Mouse (Mus musculus): ENCODE measurements around the gene Josd2. TPM values are rescaled to one million over a fixed set of nuclear protein-coding genes. Genes with fewer than 3 reads are reported as not detected.

The Josd2 gene
- polyA plus RNA-seq, 1 experiment from 2014 or later: 115 TPM

DNA sequence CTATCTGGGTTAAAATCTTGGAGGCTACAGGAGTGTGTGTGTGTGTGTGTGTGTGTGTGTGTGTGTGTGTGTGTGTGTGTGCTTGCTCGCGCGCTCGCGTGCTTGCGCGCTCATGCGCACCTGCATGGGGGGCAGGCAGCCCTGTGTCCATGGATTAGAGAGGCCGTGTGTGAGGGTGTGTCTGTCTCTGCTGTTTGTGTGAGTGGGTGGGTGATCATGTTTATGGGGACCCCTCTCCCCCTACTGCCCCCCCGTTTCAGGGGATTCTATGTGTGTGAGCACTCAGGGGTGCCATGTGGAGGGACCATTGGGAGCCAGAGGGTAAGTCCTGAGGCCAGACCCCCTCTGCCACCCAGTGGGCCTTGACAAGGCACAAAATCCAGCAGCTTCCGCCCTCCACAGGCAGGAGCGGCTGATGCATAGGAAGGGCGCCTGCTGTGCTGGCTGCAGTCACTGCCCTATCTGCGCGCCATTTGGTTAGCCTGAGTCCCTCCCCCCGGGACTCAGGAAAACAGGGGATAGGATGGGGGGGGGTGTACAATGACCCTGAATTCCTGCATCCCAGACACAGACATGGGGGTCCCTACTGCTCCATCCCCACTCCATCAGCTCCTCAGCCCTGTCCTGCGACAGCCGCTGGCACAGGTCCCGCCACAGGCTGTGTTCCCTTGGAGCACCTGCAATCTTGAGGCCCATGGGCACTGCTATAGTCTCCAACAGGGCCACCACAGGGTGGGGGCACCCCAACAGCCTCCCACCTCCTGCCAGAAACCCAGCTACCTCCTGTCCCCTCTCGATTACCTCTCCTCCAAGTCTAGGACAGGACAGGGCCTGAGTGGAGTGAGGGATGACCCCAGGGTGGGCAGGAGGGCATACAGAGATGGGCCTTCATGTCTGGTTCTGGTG, 24.3 kb upstream of the Josd2 start:
- ATAC-seq (ENCODE audit: low read depth): peak; percentile 27; the same call in 1 of the 2 replicates
- Histone ChIP-seq H3K4me1 (replicated peaks; ENCODE audit: control insufficient read depth, insufficient read depth, low read length) (0 out of 2 replicates have a peak, but pooled peaks cover 5% of the 10 kb centered on the region), H3K27me3 (ENCODE audit: control insufficient read depth, insufficient read depth, low read depth, low read length) (peaks cover 66% of the 10 kb centered on the region), H3K27ac (ENCODE audit: low read length) (no peak overlapping the region), H3K36me3 (ENCODE audit: control insufficient read depth, insufficient read depth, low read length) (no peaks in the 10 kb centered on the region), H3K4me2 (ENCODE audit: low read depth, low read length) (peak overlapping the region; percentile 44), H3K9ac (ENCODE audit: low read length) (no peak overlapping the region), H3K9me3 (ENCODE audit: control insufficient read depth, low read length) (no peaks in the 10 kb centered on the region), H3K4me3 (ENCODE audit: low read length) (peak overlapping the region; percentile 40)
- WGBS: 12% methylated on average over 20 of the region's 20 CpGs

DNA sequence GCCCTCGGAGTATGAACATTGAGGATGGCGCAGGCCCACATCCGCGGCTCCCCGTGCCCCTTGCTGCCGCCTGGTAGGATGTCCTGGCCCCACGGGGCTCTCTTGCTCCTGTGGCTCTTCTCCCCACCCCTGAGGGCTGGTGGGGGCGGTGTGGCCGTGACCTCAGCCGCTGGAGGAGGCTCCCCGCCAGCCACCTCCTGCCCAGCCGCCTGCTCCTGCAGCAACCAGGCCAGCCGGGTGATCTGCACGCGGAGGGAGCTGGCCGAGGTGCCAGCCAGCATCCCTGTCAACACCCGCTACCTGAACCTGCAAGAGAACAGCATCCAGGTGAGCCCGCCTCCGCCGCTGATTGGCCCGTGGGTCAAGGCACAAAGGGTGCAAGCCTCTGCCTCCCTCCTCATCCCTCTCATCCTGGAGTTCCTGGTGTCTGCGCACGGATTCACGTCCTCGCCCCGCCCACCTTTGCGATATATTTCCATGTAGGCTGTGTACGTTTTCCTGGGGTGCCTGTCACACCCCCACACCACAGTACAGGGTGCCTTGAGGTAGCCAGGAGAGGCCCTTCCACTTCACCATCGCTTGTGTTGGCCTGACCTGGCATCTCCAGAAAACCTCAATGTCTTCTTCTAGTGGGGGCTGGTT, 22.8 kb upstream of the Josd2 start:
- H3K4me1 ChIP-seq (replicated peaks; ENCODE audit: control insufficient read depth, insufficient read depth, low read length): 0 out of 2 replicates have a peak, but pooled peaks cover 5% of the 10 kb centered on the region
- no peaks in the 10 kb centered on the region for H3K36me3 ChIP-seq (ENCODE audit: control insufficient read depth, insufficient read depth, low read length)
- H3K4me3 ChIP-seq (ENCODE audit: low read length): no peak overlapping the region
- H3K27ac ChIP-seq (ENCODE audit: low read length): no peak overlapping the region
- peaks cover 61% of the 10 kb centered on the region for H3K27me3 ChIP-seq (ENCODE audit: control insufficient read depth, insufficient read depth, low read depth, low read length)
- H3K4me2 ChIP-seq (ENCODE audit: low read depth, low read length): no peak overlapping the region
- 17% methylated on average over 28 of the region's 29 CpGs for WGBS
- ATAC-seq (ENCODE audit: low read depth): no peak
- H3K9ac ChIP-seq (ENCODE audit: low read length): no peak overlapping the region
- H3K9me3 ChIP-seq (ENCODE audit: control insufficient read depth, low read length): no peaks in the 10 kb centered on the region

- Histone ChIP-seq H3K4me3 (ENCODE audit: low read length) (no peak overlapping the region), H3K27me3 (ENCODE audit: control insufficient read depth, insufficient read depth, low read depth, low read length) (peaks cover 56% of the 10 kb centered on the region), H3K4me2 (ENCODE audit: low read depth, low read length) (no peak overlapping the region), H3K36me3 (ENCODE audit: control insufficient read depth, insufficient read depth, low read length) (no peaks in the 10 kb centered on the region), H3K27ac (ENCODE audit: low read length) (no peak overlapping the region), H3K4me1 (replicated peaks; ENCODE audit: control insufficient read depth, insufficient read depth, low read length) (0 out of 2 replicates have a peak, but pooled peaks cover 5% of the 10 kb centered on the region), H3K9me3 (ENCODE audit: control insufficient read depth, low read length) (no peaks in the 10 kb centered on the region), H3K9ac (ENCODE audit: low read length) (no peak overlapping the region)
- 18% methylated on average over 7 of the region's 7 CpGs for WGBS
- no peak for ATAC-seq (ENCODE audit: low read depth)
Observed at GRCm38 (mm10) chr7:44445528-44445923, 22.3 kb upstream of the Josd2 start.

- no peak overlapping the region for H3K27ac ChIP-seq (ENCODE audit: low read length)
- H3K9ac ChIP-seq (ENCODE audit: low read length): no peak overlapping the region
- no peak overlapping the region for H3K4me2 ChIP-seq (ENCODE audit: low read depth, low read length)
- H3K4me1 ChIP-seq (replicated peaks; ENCODE audit: control insufficient read depth, insufficient read depth, low read length): 0 out of 2 replicates have a peak, but pooled peaks cover 5% of the 10 kb centered on the region
- ATAC-seq (ENCODE audit: low read depth): no peak
- 34% methylated on average over 12 of the region's 12 CpGs for WGBS
- no peaks in the 10 kb centered on the region for H3K36me3 ChIP-seq (ENCODE audit: control insufficient read depth, insufficient read depth, low read length)
- H3K4me3 ChIP-seq (ENCODE audit: low read length): no peak overlapping the region
- H3K27me3 ChIP-seq (ENCODE audit: control insufficient read depth, insufficient read depth, low read depth, low read length): peaks cover 49% of the 10 kb centered on the region
- no peaks in the 10 kb centered on the region for H3K9me3 ChIP-seq (ENCODE audit: control insufficient read depth, low read length)
Observed at GRCm38 (mm10) chr7:44446070-44446855, 21.5 kb upstream of the Josd2 start.

- H3K9ac ChIP-seq (ENCODE audit: low read length): 0 out of 2 replicates have a peak overlapping the region, but pooled peaks have one; percentile 26
- no peaks in the 10 kb centered on the region for H3K36me3 ChIP-seq (ENCODE audit: control insufficient read depth, insufficient read depth, low read length)
- H3K27me3 ChIP-seq (ENCODE audit: control insufficient read depth, insufficient read depth, low read depth, low read length): no peaks in the 10 kb centered on the region
- H3K9me3 ChIP-seq (ENCODE audit: control insufficient read depth, low read length): no peaks in the 10 kb centered on the region
- peak; percentile 47; the same call in 1 of the 2 replicates for ATAC-seq (ENCODE audit: low read depth)
- H3K4me1 ChIP-seq (replicated peaks; ENCODE audit: control insufficient read depth, insufficient read depth, low read length): no peaks in the 10 kb centered on the region
- 6% methylated on average over 3 of the region's 3 CpGs for WGBS
- H3K27ac ChIP-seq (ENCODE audit: low read length): no peak overlapping the region
- no peak overlapping the region for H3K4me2 ChIP-seq (ENCODE audit: low read depth, low read length)
- no peak overlapping the region for H3K4me3 ChIP-seq (ENCODE audit: low read length)
Observed at GRCm38 (mm10) chr7:44453256-44453655, 14.5 kb upstream of the Josd2 start.

DNA sequence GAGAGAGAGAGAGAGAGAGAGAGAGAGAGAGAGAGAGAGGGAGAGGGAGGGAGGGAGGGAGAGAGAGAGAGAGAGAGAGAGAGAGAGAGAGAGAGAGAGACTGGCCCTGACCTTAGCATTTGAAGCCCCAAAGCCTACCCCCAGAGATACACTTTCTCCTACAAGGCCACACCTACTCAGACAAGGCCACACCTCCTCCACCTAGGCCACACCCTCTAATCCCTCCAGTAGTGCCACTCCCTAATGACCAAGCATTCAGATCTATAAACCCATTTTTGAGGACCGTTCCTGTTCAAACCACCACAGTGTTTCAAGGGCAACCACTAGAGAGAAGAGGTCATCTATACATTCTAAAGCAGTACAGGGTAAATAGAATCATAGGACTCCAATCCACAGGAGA, 11.5 kb upstream of the Josd2 start:
- ATAC-seq (ENCODE audit: low read depth): no peak
- H3K36me3 ChIP-seq (ENCODE audit: control insufficient read depth, insufficient read depth, low read length): no peaks in the 10 kb centered on the region
- no peak overlapping the region for H3K27ac ChIP-seq (ENCODE audit: low read length)
- H3K27me3 ChIP-seq (ENCODE audit: control insufficient read depth, insufficient read depth, low read depth, low read length): peaks cover 14% of the 10 kb centered on the region
- no peak overlapping the region for H3K9ac ChIP-seq (ENCODE audit: low read length)
- H3K4me1 ChIP-seq (replicated peaks; ENCODE audit: control insufficient read depth, insufficient read depth, low read length): no peaks in the 10 kb centered on the region
- H3K4me2 ChIP-seq (ENCODE audit: low read depth, low read length): no peak overlapping the region
- 88% methylated on average over 1 of the region's 1 CpGs for WGBS
- H3K4me3 ChIP-seq (ENCODE audit: low read length): no peak overlapping the region
- no peaks in the 10 kb centered on the region for H3K9me3 ChIP-seq (ENCODE audit: control insufficient read depth, low read length)

GRCm38 (mm10) chr7:44460067-44460466, 7.7 kb upstream of the Josd2 start:
- Histone ChIP-seq H3K36me3 (ENCODE audit: control insufficient read depth, insufficient read depth, low read length) (no peaks in the 10 kb centered on the region), H3K27ac (ENCODE audit: low read length) (no peak overlapping the region)

DNA sequence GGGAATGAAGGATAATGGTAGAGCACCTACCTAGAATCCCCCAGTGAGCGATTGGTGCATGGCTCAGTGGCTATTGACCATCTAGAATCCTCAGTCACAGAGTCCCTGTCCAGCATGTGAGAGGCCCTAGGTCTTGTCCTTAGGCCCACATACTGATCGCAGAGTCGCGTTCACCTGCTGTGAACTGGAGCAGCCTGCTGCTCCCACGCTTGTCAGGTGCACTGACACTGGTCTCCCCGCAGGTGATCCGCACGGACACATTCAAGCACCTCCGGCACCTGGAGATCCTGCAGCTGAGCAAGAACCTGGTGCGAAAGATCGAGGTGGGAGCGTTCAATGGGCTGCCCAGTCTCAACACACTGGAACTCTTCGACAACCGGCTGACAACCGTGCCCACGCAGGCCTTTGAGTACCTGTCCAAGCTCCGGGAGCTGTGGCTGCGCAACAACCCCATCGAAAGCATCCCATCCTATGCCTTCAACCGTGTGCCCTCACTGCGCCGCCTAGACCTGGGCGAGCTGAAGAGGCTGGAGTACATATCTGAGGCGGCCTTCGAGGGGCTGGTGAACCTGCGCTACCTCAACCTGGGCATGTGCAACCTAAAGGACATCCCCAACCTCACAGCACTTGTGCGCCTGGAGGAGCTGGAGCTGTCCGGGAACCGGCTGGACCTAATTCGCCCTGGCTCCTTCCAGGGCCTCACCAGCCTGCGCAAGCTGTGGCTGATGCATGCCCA, 6.8 kb upstream of the Josd2 start:
- Histone ChIP-seq H3K4me1 (replicated peaks; ENCODE audit: control insufficient read depth, insufficient read depth, low read length) (no peaks in the 10 kb centered on the region), H3K9me3 (ENCODE audit: control insufficient read depth, low read length) (no peaks in the 10 kb centered on the region), H3K4me3 (ENCODE audit: low read length) (no peak overlapping the region), H3K27me3 (ENCODE audit: control insufficient read depth, insufficient read depth, low read depth, low read length) (peaks cover 47% of the 10 kb centered on the region), H3K4me2 (ENCODE audit: low read depth, low read length) (no peak overlapping the region), H3K27ac (ENCODE audit: low read length) (no peak overlapping the region), H3K36me3 (ENCODE audit: control insufficient read depth, insufficient read depth, low read length) (no peaks in the 10 kb centered on the region), H3K9ac (ENCODE audit: low read length) (no peak overlapping the region)
- no peak for ATAC-seq (ENCODE audit: low read depth)
- 61% methylated on average over 31 of the region's 31 CpGs for WGBS

More at GRCm38 (mm10) chr7:44460067-44460466, 7.7 kb upstream of the Josd2 start:
- no peak for ATAC-seq (ENCODE audit: low read depth)
- WGBS: 70% methylated on average over 6 of the region's 6 CpGs
- no peaks in the 10 kb centered on the region for H3K4me1 ChIP-seq (replicated peaks; ENCODE audit: control insufficient read depth, insufficient read depth, low read length)
- no peak overlapping the region for H3K4me2 ChIP-seq (ENCODE audit: low read depth, low read length)
- H3K27me3 ChIP-seq (ENCODE audit: control insufficient read depth, insufficient read depth, low read depth, low read length): peaks cover 47% of the 10 kb centered on the region
- no peak overlapping the region for H3K9ac ChIP-seq (ENCODE audit: low read length)
- H3K9me3 ChIP-seq (ENCODE audit: control insufficient read depth, low read length): no peaks in the 10 kb centered on the region
- no peak overlapping the region for H3K4me3 ChIP-seq (ENCODE audit: low read length)
